Mouse (Mus musculus) lung, adult 2 months (tissue): ENCODE data around the gene Socs3.

ENCODE experiments used
- CTCF ChIP-seq: fragments of 200-500 bp; IDR thresholded peaks from 2 replicates; pipeline ENCODE4 v1.5.1; 2011; ENCODE audit warnings: mild to moderate bottlenecking, low read length, control low read depth; ENCODE audit not compliant: insufficient read depth
- POLR2A ChIP-seq: fragments of 200-500 bp; IDR thresholded peaks from 2 replicates; pipeline ENCODE4 v1.6.1; 2011; ENCODE audit warnings: low read depth, mild to moderate bottlenecking, control low read depth, low read length, borderline replicate concordance; ENCODE audit errors: extremely low read depth

DNA sequence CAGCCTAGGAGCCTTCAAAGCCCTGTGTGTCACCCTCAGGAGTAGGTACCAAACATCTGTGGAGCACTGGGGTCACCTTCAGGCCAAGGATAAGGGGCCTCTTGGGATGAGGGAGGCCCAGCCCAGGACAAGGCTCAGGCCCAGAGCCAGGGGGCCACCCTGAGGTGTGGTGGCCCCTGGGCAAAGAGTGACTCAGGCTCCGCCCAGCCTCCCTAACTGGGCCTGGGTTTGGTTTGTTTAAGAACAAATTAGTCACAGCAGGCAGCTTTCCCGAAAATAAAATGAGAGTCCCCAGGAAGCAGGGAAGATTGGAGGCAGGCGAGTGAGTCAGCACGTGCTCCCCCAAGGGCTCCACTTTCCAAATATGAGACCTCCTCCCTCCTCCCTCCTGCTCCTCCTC is 37.7 kb downstream of the Socs3 start:
- TF ChIP-seq POLR2A (no peak), CTCF (no peak)
